Mouse (Mus musculus) heart, postnatal 4 days (tissue): ENCODE measurements at regions not wholly inside any gene's neighbourhood (a gene's known extent, or its start where the extent isn't known, plus 50 kb on each side); places are given as distances from the start of the nearest gene placed in this dataset.

ENCODE experiments used
- DNase-seq: peaks from one replicate; pipeline ENCODE4 v3.0.0; 2021

DNA sequence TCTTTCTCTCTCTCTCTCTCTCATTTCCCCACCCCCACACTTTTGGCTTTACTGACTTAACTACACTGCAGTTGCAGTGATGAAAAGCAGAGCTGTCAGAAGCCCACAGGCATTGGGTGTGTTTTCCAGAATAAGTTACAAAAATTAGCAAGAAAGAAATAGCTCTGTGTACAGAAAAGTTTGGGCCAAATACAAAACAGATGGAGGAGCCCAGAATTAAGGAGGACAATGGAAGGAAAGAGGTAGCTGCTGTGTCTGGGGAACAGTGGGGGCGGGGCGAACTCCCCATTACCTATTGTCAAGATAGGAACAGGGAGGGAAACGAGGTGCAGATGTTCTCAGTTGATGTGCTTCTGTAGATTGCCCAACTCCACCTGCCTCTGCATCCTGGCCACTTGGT is 267.4 kb upstream of the Slc30a5 start:
- DNase-seq = no peak

DNA sequence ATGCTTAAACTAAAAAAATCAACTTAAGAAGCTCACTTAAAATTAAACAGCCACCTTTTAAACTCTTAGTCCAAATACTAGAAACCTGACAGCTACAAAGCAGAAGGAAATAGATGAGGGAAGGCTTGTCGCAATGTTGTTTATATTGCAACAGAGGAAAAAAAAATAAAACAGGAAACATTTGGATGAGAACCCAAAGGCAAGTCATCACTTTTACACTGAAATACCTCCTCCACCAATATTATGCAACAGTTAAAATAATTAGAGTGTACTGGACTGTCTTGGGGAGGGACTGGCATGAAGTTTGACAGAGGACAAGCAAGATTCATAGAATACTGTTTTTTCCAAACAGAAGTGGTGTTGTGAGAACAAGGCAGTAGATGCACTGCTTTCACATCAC is 263.6 kb upstream of the Slc30a5 start:
- DNase-seq = no peak

DNA sequence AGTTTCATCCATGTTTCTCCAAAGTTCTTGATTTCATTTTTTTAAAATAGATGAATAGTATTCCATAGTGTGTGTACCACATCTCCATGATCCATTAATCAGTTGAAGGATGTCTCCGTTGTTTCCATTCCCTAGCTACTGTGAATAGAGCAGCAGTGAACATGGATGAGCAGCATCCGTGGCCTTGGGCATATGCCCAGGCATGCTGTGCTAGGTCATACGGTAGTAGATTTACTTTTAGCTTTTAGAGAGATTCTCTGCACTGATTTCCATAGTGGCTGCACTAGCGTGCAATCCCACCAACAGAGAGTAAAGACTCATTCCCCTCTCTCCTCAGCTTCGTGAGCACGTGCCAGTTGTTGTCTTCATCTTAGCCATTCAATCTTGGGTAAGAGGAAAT is 263.0 kb upstream of the Slc30a5 start:
- no peak for DNase-seq

DNA sequence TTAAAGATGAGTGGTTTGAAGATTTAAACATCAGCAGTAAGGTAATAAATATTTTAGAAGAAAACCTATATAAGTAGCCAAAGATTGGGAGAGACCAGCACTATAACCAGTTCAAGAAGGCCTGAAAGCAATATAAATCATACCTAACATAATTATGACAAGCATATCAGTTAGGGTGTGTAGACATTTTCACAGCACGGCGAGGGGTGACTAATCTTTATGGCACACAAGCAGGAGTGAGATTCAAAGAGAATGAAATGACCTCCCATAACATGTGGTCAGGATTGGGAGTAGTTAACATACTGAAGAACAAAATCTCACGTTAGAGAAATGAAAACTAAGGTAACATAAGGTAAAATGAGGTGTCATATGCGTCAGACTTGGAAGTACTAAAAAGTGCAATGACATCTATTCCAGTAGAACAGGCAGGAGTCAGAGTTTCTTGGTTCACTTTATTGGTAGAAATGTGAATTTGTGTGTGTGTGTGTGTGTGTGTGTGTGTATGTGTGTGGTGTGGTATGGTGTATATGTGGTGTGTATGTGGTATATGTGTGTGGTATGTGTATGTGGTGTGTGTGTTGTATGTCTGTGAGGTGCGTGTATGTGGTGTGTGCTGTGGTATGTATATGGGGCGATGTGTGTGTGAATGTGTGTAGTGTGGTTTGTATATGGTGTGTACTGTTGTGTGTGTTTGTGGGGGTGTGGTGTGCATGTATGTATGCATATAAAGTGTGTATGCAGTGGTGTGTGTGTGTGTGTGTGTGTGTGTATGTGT is 262.0 kb upstream of the Slc30a5 start:
- no peak for DNase-seq

DNA sequence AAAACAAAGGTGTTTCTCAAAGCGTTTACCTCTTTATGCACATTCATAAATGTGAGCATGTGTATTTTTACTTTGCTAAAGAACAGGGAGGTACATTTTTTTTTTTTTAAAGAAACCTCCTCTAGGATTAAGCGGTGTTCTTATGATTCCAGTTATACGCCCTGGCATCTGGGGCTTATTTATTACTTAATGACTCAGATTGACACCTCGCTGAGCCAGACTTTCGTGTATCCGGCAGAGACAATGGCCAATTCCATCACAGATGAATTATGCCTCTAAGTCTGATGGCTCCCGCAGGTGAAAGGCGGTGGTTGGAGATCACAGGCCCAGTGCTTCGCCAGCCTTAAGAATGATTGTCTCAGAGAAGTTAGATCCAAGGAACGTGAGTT is 259.5 kb upstream of the Slc30a5 start:
- DNase-seq = no peak

DNA sequence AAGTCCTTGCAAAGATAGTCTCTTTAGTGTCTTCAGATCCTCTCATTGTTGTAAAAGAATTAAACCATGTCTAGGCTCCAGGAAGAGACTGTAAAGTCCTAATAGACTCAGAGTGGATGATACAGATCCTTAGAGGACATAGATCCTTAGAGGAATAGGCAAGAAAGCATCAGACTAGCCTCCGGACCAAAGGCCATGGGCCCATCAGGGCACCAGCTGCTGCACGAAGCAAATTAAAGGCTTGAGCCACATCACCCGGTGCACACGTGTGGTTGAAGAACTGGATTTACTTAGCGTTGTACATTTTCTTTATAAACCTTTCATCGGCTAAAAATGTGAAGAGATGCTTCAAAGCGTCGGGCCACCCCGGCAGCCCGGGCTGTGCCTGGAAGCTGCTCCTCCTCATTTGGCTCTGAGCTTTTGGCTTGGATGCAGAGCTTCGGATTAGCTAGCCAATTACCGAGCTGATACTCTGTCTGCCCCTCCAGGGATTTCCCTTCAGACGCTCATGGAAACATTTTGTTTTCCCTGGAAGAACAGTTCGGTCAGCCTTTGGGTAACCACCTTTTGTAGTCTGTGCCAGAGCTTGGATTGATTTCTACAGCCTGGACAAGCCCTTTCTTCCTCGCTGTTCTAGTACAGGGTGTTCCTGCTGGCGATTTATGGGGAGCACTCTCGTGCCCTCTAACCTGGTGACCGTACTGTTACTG is 259.0 kb upstream of the Slc30a5 start:
- peak; percentile 29 for DNase-seq

DNA sequence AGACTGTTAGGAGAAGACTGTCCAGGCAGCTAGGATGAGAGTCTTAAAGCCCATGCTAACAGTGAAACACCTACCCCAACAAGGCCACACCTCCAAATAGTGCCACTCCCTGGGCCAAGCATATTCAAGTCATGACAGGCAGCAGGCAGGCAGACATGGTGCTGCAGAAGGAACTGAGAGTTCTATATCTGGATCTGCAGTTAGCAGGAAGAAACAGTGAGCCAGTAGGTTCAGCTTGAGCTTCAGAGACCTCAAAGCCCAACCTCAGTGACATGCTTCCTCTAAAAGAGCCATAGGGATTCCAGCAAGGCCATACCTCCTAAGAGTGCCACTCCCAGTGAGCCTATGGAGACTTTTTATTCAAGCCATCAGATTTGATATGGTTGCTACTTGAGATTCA is 252.0 kb upstream of the Slc30a5 start:
- no peak for DNase-seq

DNA sequence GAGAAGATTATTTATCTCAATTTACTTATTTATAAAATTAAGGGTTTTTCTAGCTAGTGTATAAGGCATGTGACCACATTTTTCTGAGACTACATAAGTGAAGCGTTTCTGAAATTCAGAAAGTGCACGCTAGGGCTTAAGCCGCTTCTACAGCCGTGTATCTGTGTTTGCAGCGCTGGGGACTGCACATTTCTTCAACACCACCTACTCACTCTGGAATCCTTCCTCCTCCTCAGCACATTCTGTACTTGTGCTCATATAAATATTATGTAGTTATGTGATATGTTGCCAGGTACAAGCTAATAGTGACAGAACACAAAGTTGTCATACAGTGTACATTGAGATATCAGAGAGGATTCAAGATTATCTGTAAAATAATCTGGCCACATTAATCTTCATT is 251.0 kb upstream of the Slc30a5 start:
- DNase-seq = no peak

DNA sequence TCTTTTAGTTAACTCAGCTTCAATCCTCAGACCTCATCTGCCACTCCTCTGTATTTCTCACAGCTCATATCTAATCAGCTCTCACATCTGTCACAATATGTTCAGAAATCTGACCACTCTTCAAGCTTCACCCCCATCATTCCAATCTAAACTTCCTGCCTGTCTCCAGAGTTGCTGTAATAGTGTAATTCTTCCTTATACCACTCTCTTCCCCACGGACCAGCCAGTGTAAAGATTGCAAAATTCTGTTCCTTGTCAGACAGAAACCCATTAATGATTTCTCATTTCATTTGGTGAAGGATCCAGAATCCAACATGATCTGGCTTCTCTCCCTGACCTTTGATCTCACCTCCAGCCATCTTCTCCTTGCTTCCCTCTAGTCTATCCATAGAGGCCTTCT is 250.2 kb upstream of the Slc30a5 start:
- no peak for DNase-seq

DNA sequence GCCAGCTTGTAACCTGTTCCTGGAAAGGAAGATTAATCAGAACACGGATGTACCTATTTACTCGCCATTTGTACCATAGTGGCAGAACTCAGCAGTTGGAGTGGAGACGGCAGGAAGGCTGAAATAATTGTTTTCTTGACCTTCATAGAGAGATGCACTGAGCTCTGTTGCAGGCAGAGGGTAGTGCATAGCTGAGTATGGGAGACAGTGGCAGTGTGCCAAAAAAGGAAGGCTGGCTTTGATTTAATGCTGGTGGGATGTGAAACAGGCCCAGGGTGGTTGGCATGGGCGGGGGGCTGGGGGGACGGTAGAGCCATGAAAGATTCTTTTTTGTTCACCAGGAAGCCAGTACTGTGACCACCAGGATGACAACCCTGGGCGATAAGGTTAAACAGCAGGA is 235.3 kb upstream of the Slc30a5 start:
- peak; percentile 19 for DNase-seq

DNA sequence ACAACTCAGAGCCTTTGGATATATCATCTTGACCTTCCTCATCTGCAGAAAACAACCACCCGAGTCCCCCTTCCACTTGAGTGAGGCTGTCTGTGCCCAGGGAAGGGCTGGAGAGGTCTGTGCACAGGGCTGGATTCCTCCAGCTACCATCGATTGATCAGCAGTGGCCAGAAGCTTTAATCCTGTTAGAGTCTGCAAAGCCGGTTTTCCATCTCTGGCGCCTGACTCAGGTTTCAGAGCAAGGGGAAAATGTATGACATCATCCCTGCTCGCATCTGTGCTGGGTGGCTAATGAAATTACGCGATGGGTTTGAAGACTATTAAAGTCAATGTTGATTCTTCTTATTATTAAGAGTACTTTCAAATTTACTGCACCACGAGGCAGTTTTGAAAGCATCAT is 229.4 kb upstream of the Slc30a5 start:
- no peak for DNase-seq

DNA sequence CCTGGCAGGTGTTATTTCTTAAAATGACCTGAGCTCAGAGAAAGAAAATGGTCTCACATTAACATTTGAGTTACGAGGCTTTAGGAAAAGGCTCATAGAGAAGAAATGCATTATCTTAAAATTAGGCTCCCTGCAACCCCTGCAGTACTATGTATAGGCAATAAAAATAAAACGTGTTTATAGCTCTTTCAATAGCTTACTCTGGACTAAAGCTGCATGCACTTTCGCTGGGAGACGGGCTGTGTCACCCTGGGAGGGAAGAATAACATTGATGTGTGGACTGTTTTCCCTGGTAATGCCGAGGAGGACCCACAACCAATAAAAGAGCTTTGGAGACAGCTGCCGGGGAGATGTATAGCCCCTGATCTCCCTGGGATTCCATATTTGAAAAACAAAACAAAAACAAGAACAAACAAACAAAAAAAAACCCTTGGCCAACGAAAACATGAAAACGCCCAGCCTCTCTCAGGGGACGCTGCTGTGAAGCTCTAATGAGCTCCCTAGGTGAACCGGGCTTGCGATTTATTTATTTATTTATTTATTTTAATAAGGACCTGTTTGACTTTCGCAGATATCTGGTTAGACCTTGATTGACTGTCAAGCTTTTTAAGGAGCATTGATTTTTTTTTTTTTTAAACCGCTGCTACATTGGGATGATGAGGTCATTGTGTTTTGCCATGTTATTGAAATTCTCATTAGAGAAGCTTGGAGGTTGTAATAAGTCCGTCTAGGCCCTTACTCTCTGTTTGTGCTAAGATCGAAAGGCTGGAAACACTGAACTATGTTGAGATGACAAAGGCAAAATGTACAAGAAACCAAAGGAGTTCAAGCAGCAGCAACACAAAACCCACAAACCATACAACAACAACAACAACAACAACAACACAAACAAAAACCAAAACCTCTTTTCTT is 228.3 kb upstream of the Slc30a5 start:
- DNase-seq = no peak

DNA sequence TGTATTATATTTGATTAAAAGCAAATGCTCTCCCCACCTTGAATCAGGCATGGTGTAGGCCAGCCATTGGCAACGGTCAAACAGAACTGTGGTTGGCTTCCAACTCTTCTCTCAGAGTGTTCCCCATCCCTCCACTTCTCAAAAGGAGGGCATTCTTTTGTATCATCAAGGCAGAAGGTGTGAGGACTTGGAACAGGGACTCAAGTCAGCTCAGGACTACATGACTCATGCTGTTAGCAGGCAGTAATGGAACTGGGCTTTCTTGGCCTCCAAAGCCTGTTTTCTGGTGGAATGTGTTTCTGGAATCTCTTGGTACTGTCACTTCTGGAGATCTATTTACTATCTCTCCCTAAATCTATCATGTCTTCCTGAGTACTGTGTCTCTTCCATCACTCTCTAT is 216.3 kb upstream of the Slc30a5 start:
- DNase-seq = no peak

DNA sequence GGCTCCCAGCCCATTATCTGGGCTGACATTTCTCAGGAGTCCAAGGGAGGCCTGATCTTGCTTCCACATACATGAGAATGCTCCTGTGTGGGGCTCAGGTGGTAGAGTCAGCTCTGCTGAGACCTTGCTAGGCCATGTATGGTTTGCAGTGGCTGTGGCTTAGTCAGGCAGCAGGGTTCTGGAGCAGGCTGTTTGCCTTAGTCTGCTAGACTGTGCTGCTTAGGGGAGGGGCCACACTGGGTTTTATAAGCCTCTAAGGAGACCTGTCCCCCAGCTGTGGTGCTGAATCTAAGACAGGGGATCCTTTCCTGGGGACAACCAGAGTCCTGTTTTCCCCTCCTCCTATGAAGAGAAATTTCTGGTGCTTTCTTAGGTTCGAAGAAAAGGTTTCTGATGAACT is 199.4 kb upstream of the Slc30a5 start:
- peak; percentile 46 for DNase-seq

DNA sequence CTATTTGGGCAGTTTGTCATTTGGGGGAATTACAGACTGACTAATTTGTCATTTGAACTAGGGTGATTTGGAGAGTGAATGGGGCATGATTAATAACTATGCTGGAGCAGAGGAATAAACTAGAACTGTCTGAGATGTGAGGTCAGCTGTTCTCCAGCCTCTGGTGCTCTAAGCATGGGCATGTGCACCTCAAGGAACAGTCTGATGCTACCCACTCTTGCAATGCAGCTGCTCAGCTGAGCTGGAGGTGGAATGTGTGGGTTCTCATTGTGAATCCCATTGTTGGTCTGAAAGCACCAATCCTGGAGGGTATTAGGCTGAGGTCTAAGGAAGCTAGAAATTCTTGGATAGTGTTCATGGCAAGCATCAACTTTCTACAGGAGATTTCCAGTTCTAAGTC is 192.8 kb upstream of the Slc30a5 start:
- no peak for DNase-seq

DNA sequence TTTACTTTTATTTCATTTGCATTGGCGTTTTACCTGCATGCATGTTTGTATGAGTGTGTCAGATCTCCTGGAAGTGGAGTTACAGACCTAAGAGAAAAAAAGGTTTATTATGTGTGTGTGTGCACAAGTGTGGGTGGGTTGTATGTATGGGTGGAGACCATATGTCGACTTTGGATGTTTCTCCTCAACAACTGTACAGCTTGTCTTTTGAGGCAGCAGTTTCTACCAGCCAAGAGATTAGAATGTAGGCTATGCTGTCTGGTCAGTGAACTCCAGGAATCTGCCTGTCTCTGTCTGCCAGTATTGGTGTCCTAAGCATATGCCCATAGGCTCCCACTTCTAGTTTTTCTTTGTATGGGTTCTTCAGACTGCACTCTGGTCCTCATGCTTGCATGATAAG is 192.3 kb upstream of the Slc30a5 start:
- DNase-seq = no peak

DNA sequence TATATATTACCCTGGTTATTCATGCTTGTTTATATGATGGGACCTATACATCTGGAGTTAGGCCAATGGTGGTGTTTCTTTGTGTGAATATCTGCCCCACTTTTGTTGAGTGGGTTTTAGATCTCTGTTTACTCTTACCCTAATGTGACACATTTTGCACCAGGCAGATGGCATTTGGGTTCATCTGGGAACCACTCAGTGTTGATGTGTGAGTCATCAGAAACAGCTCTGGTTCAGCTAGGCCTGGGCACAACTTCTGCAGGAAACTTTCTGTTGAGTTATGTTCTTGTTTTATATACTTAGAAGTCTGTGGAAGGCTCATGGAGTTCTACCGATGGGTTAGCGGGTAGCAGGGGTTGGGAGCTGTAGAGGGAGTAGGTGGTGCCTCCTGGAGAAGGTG is 191.7 kb upstream of the Slc30a5 start:
- no peak for DNase-seq

DNA sequence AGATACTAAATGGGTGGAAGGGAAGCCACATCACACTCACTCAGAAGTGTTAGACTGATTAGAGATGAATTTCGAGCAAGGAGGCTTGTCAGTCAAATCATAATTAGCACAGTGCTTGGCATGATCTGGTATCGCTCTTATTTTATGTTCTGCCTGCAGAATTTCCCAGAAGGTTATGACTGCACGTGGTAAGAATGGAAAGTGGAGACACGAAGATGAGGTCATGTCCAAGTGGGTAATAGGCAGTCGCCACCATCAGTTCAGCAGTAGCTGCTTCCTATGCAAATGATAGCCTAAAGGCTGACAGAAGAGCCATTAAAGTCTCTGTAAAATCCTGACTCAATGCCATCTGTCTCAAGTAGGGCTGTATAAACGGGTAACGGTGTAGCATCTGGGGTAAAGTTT is 186.0 kb upstream of the Slc30a5 start:
- no peak for DNase-seq

DNA sequence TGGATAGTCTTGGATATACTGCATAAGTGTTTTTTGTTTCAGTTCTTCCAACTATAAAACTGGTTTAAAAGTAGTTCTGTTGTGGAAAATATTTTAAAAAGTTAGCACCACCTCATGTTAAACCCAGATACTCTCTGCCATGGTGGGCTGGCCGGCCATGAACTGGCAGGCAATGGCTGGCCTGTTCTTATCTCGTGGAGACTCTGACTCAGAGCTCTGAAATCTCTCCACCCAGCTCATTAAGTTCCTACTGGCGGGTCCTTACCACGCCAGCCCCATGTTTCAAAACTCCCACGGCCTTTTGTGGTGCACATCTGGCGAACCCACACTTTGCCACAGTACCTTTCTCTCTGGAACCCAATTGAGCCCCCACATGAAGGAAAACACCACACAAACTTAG is 183.8 kb upstream of the Slc30a5 start:
- DNase-seq = no peak

DNA sequence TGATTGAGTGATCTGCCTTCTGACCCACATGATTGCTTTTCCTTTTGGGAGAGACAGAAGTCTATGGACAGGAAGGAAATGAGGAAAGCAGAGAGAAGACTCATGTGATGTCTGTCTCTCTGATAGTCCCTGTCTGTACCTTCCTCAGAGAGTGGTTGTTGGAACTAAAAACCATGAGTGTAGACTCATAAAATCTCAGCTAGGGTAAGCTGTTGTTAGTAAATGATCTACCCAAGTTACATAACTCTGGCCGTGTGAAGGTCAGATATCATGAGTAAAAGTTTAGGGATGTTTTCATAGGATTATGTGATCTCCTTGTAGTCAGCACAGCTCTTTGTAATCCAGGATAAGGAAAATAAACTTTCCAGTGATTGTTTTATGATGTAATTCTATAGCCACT is 183.0 kb upstream of the Slc30a5 start:
- no peak for DNase-seq

DNA sequence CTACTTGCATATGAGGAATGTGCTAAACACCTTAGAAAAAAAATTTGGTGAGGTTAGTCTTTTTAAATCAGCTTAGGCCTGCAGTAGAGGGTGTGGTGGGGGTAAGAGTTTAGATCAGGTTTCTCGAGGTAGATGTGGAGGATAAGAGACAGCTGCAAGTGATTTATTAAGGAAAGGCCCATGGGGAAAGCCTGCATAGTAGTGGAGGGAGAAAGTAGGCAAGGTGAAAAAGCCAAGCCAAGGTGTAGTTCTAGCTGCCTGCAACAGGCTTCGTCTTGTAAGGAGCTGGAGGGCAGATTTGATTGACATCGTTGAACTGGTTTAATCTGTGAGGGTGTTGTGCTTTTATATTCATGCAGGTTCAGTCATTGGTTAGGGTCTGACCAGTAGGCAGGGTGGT is 182.2 kb upstream of the Slc30a5 start:
- no peak for DNase-seq

DNA sequence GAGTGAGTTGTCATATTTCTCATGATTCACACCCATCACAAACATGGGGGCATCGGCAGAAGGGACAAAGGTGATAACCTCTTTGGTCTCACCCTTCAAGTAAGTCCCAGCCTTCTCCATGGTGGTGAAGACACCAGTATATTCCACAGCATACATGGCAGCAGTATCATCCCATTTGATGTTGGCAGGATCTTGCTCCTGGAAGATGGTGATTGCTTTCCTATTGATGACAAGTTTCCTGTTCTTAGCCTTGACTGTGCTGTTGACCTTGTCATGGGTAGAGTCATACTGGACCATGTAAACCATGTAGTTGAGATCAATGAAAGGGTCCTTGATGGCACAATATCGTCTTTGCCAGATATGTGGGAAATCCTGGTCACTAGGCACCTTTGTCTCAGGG is 180.4 kb upstream of the Slc30a5 start:
- DNase-seq = no peak

DNA sequence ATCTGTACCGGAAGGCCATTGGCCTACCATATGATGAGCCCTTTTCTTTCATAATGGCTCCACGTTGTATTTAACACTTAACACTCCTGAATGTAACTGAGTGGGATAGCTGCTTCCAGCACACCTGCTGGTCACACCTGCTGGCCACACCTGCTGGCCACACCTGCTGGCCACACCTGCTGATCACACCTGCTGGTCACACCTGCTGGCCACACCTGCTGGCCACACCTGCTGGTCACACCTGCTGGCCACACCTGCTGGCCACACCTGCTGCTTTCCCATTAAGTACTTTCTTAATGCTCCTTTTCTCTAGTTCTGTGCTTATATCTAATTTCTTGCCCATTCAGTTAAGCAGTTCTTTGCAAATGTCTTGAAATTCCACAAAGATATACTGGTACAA is 157.4 kb upstream of the Slc30a5 start:
- no peak for DNase-seq
